Mouse (Mus musculus) MEL (cell line): ENCODE data around the gene Plin4. TPM values are rescaled to one million over a fixed set of nuclear protein-coding genes. Genes with fewer than 3 reads are reported as not detected.

Experiments
- DNase-seq: peaks from one replicate; pipeline ENCODE4 v3.0.0; 2011; ENCODE audit warnings: low read depth, low spot score
- H3K27ac ChIP-seq: 2 replicates; pipeline ENCODE4 v1.5.1; 2012; ENCODE audit warnings: low read depth, mild to moderate bottlenecking, control low read depth, low read length, moderate library complexity; ENCODE audit not compliant: control insufficient read depth
- H3K27me3 ChIP-seq, 2 experiments: fragments of 150-350 bp in 1 of 2; sonication (generic) in 1 of 2; 2 replicates each; pipeline ENCODE4 v1.6.1; 2012; ENCODE audit warnings: low read length in 2 of 2, mild to moderate bottlenecking in 2 of 2, improper control_type of control experiment in 1 of 2, moderate library complexity in 1 of 2; ENCODE audit not compliant: insufficient read depth in 2 of 2, control insufficient read depth in 1 of 2
- H3K36me3 ChIP-seq, 2 experiments: 2 replicates each; pipeline ENCODE4 v1.6.1; 2012 to 2014; ENCODE audit warnings: low read length in 2 of 2, improper control_type of control experiment in 1 of 2, inconsistent platforms in 1 of 2, mild to moderate bottlenecking in 1 of 2; ENCODE audit not compliant: insufficient read depth in 2 of 2, control insufficient read depth in 1 of 2
- H3K4me1 ChIP-seq, 2 experiments: fragments of 150-350 bp in 1 of 2; sonication (generic) in 1 of 2; 2 replicates each; pipeline ENCODE4 v1.6.1; 2012; ENCODE audit warnings: low read length in 2 of 2, improper control_type of control experiment in 1 of 2, mild to moderate bottlenecking in 1 of 2; ENCODE audit not compliant: insufficient read depth in 2 of 2, control insufficient read depth in 1 of 2
- H3K4me3 ChIP-seq, 2 experiments: fragments of 150-350 bp in 1 of 2; sonication (generic) in 1 of 2; 2 replicates each; pipeline ENCODE4 v1.5.1; 2012; ENCODE audit warnings: low read depth in 2 of 2, low read length in 2 of 2, mild to moderate bottlenecking in 2 of 2, moderate library complexity in 2 of 2, control low read depth in 1 of 2, improper control_type of control experiment in 1 of 2; ENCODE audit not compliant: control insufficient read depth in 1 of 2, insufficient read depth in 1 of 2
- H3K79me2 ChIP-seq: 2 replicates; pipeline ENCODE4 v1.6.1; 2012; ENCODE audit warnings: mild to moderate bottlenecking, low read length, moderate library complexity; ENCODE audit not compliant: control insufficient read depth, poor library complexity, insufficient read depth
- H3K9ac ChIP-seq: 2 replicates; pipeline ENCODE4 v1.6.1; 2012; ENCODE audit warnings: low read depth, mild to moderate bottlenecking, control low read depth, low read length, moderate library complexity; ENCODE audit not compliant: control insufficient read depth, poor library complexity, severe bottlenecking
- H3K9me3 ChIP-seq: fragments of 150-350 bp; sonication (generic); replicated peaks from 2 replicates; pipeline ENCODE4 v1.6.1; 2012; ENCODE audit warnings: mild to moderate bottlenecking, low read length, improper control_type of control experiment, moderate library complexity; ENCODE audit not compliant: insufficient read depth
- BHLHE40 ChIP-seq: IDR thresholded peaks from 2 replicates; pipeline ENCODE4 v1.6.1; 2012; ENCODE audit warnings: low read depth, mild to moderate bottlenecking, inconsistent platforms, low read length, improper control_type of control experiment, borderline replicate concordance
- CHD2 ChIP-seq: IDR thresholded peaks from 2 replicates; pipeline ENCODE4 v1.6.1; 2011; ENCODE audit warnings: low read length, improper control_type of control experiment
- CTCF ChIP-seq, 3 experiments: IDR thresholded peaks in 2 of 3; conservative IDR thresholded peaks in 1 of 3; 2 replicates each; pipeline ENCODE4 v1.5.1; 2011 to 2012; ENCODE audit warnings: low read length in 3 of 3, low read depth in 2 of 3, mild to moderate bottlenecking in 2 of 3, improper control_type of control experiment in 1 of 3, inconsistent platforms in 1 of 3, mixed read lengths in 1 of 3, moderate library complexity in 1 of 3; ENCODE audit not compliant: control insufficient read depth in 1 of 3, insufficient read depth in 1 of 3, poor library complexity in 1 of 3, severe bottlenecking in 1 of 3
- EP300 ChIP-seq, 2 experiments: IDR thresholded peaks; 2 replicates each; pipeline ENCODE4 v1.6.1; 2011; ENCODE audit warnings: improper control_type of control experiment in 2 of 2, low read length in 2 of 2, low read depth in 1 of 2, mild to moderate bottlenecking in 1 of 2
- ETS1 ChIP-seq: IDR thresholded peaks from 2 replicates; pipeline ENCODE4 v1.6.1; 2012; ENCODE audit warnings: low read depth, mild to moderate bottlenecking, inconsistent platforms, low read length, improper control_type of control experiment, moderate library complexity
- GABPA ChIP-seq: IDR thresholded peaks from 2 replicates; pipeline ENCODE4 v1.6.1; 2012; ENCODE audit warnings: low read depth, mild to moderate bottlenecking, inconsistent platforms, low read length, improper control_type of control experiment, moderate library complexity
- GATA1 ChIP-seq: IDR thresholded peaks from 2 replicates; pipeline ENCODE4 v1.6.1; 2011; ENCODE audit warnings: low read depth, low read length, improper control_type of control experiment
- HCFC1 ChIP-seq: IDR thresholded peaks from 2 replicates; pipeline ENCODE4 v1.6.1; 2012; ENCODE audit warnings: low read depth, mild to moderate bottlenecking, inconsistent platforms, low read length, improper control_type of control experiment, moderate library complexity
- KAT2A ChIP-seq: conservative IDR thresholded peaks from 2 replicates; pipeline ENCODE4 v1.6.1; 2012; ENCODE audit warnings: low read depth, low read length, improper control_type of control experiment, inconsistent platforms
- MAZ ChIP-seq: IDR thresholded peaks from 2 replicates; pipeline ENCODE4 v1.6.1; 2012; ENCODE audit warnings: low read depth, mild to moderate bottlenecking, inconsistent platforms, low read length, improper control_type of control experiment
- MEF2A ChIP-seq: IDR thresholded peaks from 2 replicates; pipeline ENCODE4 v1.6.1; 2014; ENCODE audit warnings: low read depth, mild to moderate bottlenecking, inconsistent platforms, low read length, improper control_type of control experiment; ENCODE audit not compliant: poor library complexity, insufficient replicate concordance, severe bottlenecking; ENCODE audit errors: extremely low read depth
- MYC ChIP-seq: IDR thresholded peaks from 2 replicates; pipeline ENCODE4 v1.6.1; 2011; ENCODE audit warnings: low read depth, mild to moderate bottlenecking, low read length, improper control_type of control experiment, moderate library complexity
- NELFE ChIP-seq: IDR thresholded peaks from 2 replicates; pipeline ENCODE4 v1.6.1; 2011; ENCODE audit warnings: low read depth, low read length, improper control_type of control experiment
- NRF1 ChIP-seq: IDR thresholded peaks from 2 replicates; pipeline ENCODE4 v1.6.1; 2014; ENCODE audit warnings: low read depth, mild to moderate bottlenecking, inconsistent platforms, low read length, improper control_type of control experiment, moderate library complexity; ENCODE audit not compliant: poor library complexity, insufficient read depth, severe bottlenecking
- POLR2AphosphoS5 ChIP-seq: IDR thresholded peaks from 2 replicates; pipeline ENCODE4 v1.6.1; 2012; ENCODE audit warnings: low read depth, borderline replicate concordance, mild to moderate bottlenecking, inconsistent platforms, low read length, moderate library complexity, mixed read lengths
- SMC3 ChIP-seq: IDR thresholded peaks from 2 replicates; pipeline ENCODE4 v1.6.1; 2011; ENCODE audit warnings: low read depth, low read length, improper control_type of control experiment
- ZC3H11A ChIP-seq: IDR thresholded peaks from 2 replicates; pipeline ENCODE4 v1.6.1; 2012; ENCODE audit warnings: low read depth, mild to moderate bottlenecking, inconsistent platforms, low read length, improper control_type of control experiment
- ZKSCAN1 ChIP-seq: IDR thresholded peaks from 2 replicates; pipeline ENCODE4 v1.6.1; 2012; ENCODE audit warnings: low read depth, mild to moderate bottlenecking, inconsistent platforms, low read length, improper control_type of control experiment, moderate library complexity
- polyA plus RNA-seq, 2 experiments: library from polyadenylated mRNA; stranded (reverse) in 1 of 2; unstranded in 1 of 2; fragments of >175 nt in 1 of 2; fragments of >200 nt in 1 of 2; gene quantifications; 2 replicates each; pipeline versions ENCODE4 v1.2.1 to v1.2.4; 2012; ENCODE audit warnings: low replicate concordance in 2 of 2, low read depth in 1 of 2; ENCODE audit not compliant: insufficient read length in 2 of 2, insufficient read depth in 1 of 2, missing spikeins in 1 of 2
- total RNA-seq: library from RNA; depleted of rRNA; stranded (reverse); fragments of 300-350 nt; gene quantifications from 2 replicates; pipeline ENCODE4 v1.2.3, GENCODE M21; 2012

The Plin4 gene
- total and polyA plus RNA-seq, 3 experiments, result 0.07 to 0.08 TPM; not detected in 1

GRCm38 (mm10) chr17:56128246-56128645 is 18.6 kb upstream of the Plin4 start:
- DNase-seq, result no peak
- no peaks in the 10 kb centered on the region for H3K27me3 ChIP-seq
- no peaks in the 10 kb centered on the region for H3K9me3 ChIP-seq
- peaks cover 0 to 2% of the 10 kb centered on the region in 2 experiments; a peak in 1 of 4 replicates for H3K36me3 ChIP-seq
- H3K27ac ChIP-seq, result no peak overlapping the region
- H3K4me3 ChIP-seq, result no peak overlapping the region
- H3K79me2 ChIP-seq, result no peaks in the 10 kb centered on the region
- TF ChIP-seq MEF2A, result no peak
- no peak for TF ChIP-seq EP300 (IDR thresholded peaks at IDR 0.05; ENCODE audit: low read depth in 1 of 2, low read length in 2 of 2)
- TF ChIP-seq GABPA, result no peak
- TF ChIP-seq CHD2, result no peak
- TF ChIP-seq MAZ, result no peak
- no peak for TF ChIP-seq ETS1
- no peak for TF ChIP-seq POLR2AphosphoS5
- TF ChIP-seq HCFC1, result no peak
- H3K9ac ChIP-seq, result no peak overlapping the region
- H3K4me1 ChIP-seq, result peaks cover 0 to 3% of the 10 kb centered on the region in 2 experiments; a peak in 1 of 4 replicates

DNA sequence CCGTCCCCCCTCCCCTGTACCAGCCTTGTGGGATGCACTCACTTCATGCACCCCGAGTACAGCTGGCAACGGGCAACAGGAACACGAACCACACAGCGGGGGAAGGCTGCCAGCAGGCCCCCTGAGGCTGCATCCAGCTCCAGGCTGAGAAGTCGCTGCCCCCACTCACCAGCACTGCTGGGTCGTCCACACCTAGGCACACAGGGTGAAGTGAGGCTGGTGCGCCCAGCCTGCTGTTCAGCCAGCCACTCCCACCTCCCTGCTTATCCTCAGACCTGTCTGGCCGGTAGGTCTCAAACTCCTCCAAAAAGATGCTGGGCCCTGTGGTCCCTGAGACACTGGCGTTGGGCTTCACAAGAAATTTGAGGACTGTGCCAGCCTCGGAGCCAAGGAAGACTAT is 16.6 kb upstream of the Plin4 start:
- Histone ChIP-seq H3K4me1 (no peaks in the 10 kb centered on the region), H3K27me3 (no peaks in the 10 kb centered on the region), H3K9ac (no peak overlapping the region), H3K27ac (no peak overlapping the region), H3K79me2 (no peaks in the 10 kb centered on the region), H3K36me3 (no peaks in the 10 kb centered on the region), H3K4me3 (no peak overlapping the region), H3K9me3 (no peaks in the 10 kb centered on the region)
- TF ChIP-seq CHD2 (no peak), ZC3H11A (no peak), POLR2AphosphoS5 (no peak), NELFE (no peak), NRF1 (no peak), CTCF (IDR thresholded peaks at IDR 0.05 in 2 of 3, conservative IDR thresholded peaks at IDR 0.05 in 1 of 3; ENCODE audit: control insufficient read depth in 1 of 3, insufficient read depth in 1 of 3, low read depth in 2 of 3, low read length in 3 of 3, poor library complexity in 1 of 3, severe bottlenecking in 1 of 3) (no peak), ZKSCAN1 (no peak), MEF2A (no peak), BHLHE40 (no peak), MYC (no peak), GATA1 (no peak), SMC3 (no peak), KAT2A (no peak), GABPA (no peak)
- DNase-seq, result no peak
